8 mouse cellular contexts compared by ENCODE assay signal in the genomic region with DNA sequence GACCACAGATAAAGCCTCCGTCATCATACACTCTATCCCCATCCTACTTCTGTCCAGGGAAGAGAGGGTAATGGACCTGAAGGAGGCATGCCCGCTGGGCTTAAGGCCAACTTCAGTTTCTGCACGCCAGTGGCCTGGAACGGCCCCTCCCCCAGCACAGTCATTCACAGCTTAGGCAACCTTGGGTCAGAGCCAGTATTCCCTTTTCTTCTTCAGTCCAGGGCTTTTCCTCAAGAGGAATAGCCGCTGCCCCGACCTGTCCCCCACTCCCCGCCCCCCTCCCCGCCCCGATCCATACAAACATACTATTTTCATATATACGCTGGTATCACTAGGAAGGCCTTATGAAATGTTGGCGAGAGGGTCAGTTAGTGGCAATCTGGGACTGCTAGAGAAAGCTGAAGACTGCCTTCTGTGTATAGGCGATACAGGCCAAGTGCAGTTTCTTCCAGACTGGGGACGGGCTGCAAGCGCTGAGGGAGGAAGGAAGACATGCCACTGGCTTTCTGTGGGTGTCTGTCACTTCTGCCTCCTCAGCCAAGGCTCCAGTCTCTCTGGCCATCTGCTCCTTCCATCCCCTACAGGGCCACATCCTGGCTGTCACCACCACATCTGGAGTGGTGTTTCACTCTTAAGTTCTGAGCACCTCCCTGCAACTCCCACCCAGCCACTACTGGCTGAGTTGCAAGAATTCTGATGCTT.
DNase-seq lines count a peak whose midpoint lies in the region; ATAC-seq lines count a peak whose summit lies in the region.

No protein-coding gene starts in this region.

- no peak for ATAC-seq in megakaryocyte, adult 5-6 weeks (ENCODE audit: poor library complexity, severe bottlenecking)
- ATAC-seq in hindbrain, embryonic 14.5 days (ENCODE audit: low FRiP score): peak; percentile 53; the same call in 1 of the 2 replicates
- no peak for ATAC-seq in megakaryocyte-erythroid progenitor cell, adult 5-6 weeks (replicated peaks; ENCODE audit: low FRiP score, low TSS enrichment, poor library complexity, severe bottlenecking)

- WGBS in hindbrain, embryonic 14.5 days: 46% methylated on average over 14 of the region's 14 CpGs

- peak overlapping the region; percentile 19 for H3K4me3 ChIP-seq in megakaryocyte, embryonic 14.5 days (replicated peaks)
- no peak overlapping the region for H3K4me3 ChIP-seq in hindbrain, embryonic 14.5 days (replicated peaks; ENCODE audit: low read length)

- no peaks in the 10 kb centered on the region for H3K36me3 ChIP-seq in megakaryocyte, embryonic 14.5 days (replicated peaks; ENCODE audit: low read length)
- no peaks in the 10 kb centered on the region for H3K36me3 ChIP-seq in hindbrain, embryonic 14.5 days (replicated peaks; ENCODE audit: control insufficient read depth, insufficient read depth)

- peaks cover 26% of the 10 kb centered on the region for H3K4me1 ChIP-seq in megakaryocyte, embryonic 14.5 days
- peaks cover 16% of the 10 kb centered on the region for H3K4me1 ChIP-seq in hindbrain, embryonic 14.5 days (replicated peaks; ENCODE audit: control insufficient read depth, insufficient read depth, low read length)

- no peak overlapping the region; the same call in 1 of the 2 replicates for H3K4me2 ChIP-seq in hindbrain, embryonic 14.5 days (replicated peaks)

- H3K9me3 ChIP-seq in megakaryocyte, embryonic 14.5 days: no peaks in the 10 kb centered on the region
- H3K9me3 ChIP-seq in hindbrain, embryonic 14.5 days (ENCODE audit: control insufficient read depth, low read length): no peaks in the 10 kb centered on the region

- no peak overlapping the region for H3K27ac ChIP-seq in hindbrain, embryonic 14.5 days

- no peak overlapping the region for H3K9ac ChIP-seq in hindbrain, embryonic 14.5 days

- peaks cover 84% of the 10 kb centered on the region for H3K27me3 ChIP-seq in megakaryocyte, embryonic 14.5 days (replicated peaks)
- no peaks in the 10 kb centered on the region for H3K27me3 ChIP-seq in hindbrain, embryonic 14.5 days (ENCODE audit: control insufficient read depth, insufficient read depth, low read length)

- peak; percentile 63 to 73 for DNase-seq in frontal cortex, postnatal 36 days (ENCODE audit: low spot score in 2 of 2)
- DNase-seq in hindbrain, embryonic 14.5 days (ENCODE audit: low spot score): peak; percentile 71
- DNase-seq in layer of hippocampus, postnatal 25 days (ENCODE audit: extremely low spot score in 1 of 2, low spot score in 1 of 2): peak; percentile 56
- peak; percentile 66 for DNase-seq in ovary, adult 18-20 months (ENCODE audit: low spot score)
- DNase-seq in spleen, adult 12 weeks (ENCODE audit: low spot score): no peak
